ENCODE assay signal across 8 mouse cellular contexts in genomic region chr19:30030636-30031467, GRCm38 (mm10). TPM values are rescaled to one million over a fixed set of nuclear protein-coding genes. Genes with fewer than 3 reads are reported as not detected.
DNase-seq lines count a peak whose midpoint lies in the region; ATAC-seq and TF ChIP-seq lines count a peak whose summit lies in the region.

No protein-coding gene starts in this region.

- peak overlapping the region; percentile 72 for H3K4me2 ChIP-seq in heart, postnatal 0 days (ENCODE audit: low read depth, low read length)
- peak overlapping the region; percentile 81 for H3K4me2 ChIP-seq in limb, embryonic 14.5 days (replicated peaks; ENCODE audit: low read depth, low read length, severe bottlenecking)

- no peak for TF ChIP-seq RAD21 in MEL (IDR thresholded peaks at IDR 0.05; ENCODE audit: low read depth, low read length)

- peak; percentile 28 for ATAC-seq in heart, postnatal 0 days (ENCODE audit: insufficient read depth, low read depth)
- peak; percentile 23; the same call in 1 of the 2 replicates for ATAC-seq in limb, embryonic 14.5 days (ENCODE audit: low FRiP score, low read depth)
- peak; percentile 17; the same call in 1 of the 2 replicates for ATAC-seq in monocyte, adult 5-6 weeks (replicated peaks; ENCODE audit: insufficient number of reproducible peaks, low FRiP score, low TSS enrichment, poor library complexity, severe bottlenecking)

- H3K4me3 ChIP-seq in kidney, adult 2 months (ENCODE audit: insufficient read depth, low read depth, low read length) = peak overlapping the region; percentile 80
- peak overlapping the region; percentile 80 to 96 for H3K4me3 ChIP-seq in MEL (ENCODE audit: control insufficient read depth in 1 of 2, insufficient read depth in 1 of 2, low read depth in 2 of 2, low read length in 2 of 2)
- H3K4me3 ChIP-seq in heart, postnatal 0 days (ENCODE audit: low read depth, low read length) = peak overlapping the region; percentile 92
- H3K4me3 ChIP-seq in limb, embryonic 14.5 days (replicated peaks; ENCODE audit: low read length) = peak overlapping the region; percentile 100

- H3K9ac ChIP-seq in MEL (ENCODE audit: control insufficient read depth, low read depth, low read length, poor library complexity, severe bottlenecking) = peak overlapping the region; percentile 93
- H3K9ac ChIP-seq in heart, postnatal 0 days (replicated peaks; ENCODE audit: low read depth, low read length) = peak overlapping the region; percentile 98
- peak overlapping the region; percentile 99 for H3K9ac ChIP-seq in limb, embryonic 14.5 days (ENCODE audit: low read depth, low read length, severe bottlenecking)

- no peak for TF ChIP-seq POLR2A in kidney, adult 2 months (IDR thresholded peaks at IDR 0.05; ENCODE audit: low read depth, low read length)
- peak in 1 of 2 experiments; percentile 6; a peak in 2 of 4 replicates for TF ChIP-seq POLR2A in MEL (IDR thresholded peaks at IDR 0.05; ENCODE audit: control insufficient read depth in 1 of 2, insufficient read depth in 1 of 2, low read depth in 1 of 2, low read length in 2 of 2, poor library complexity in 1 of 2)
- TF ChIP-seq POLR2A in limb, embryonic 14.5 days (IDR thresholded peaks at IDR 0.05; ENCODE audit: borderline replicate concordance, extremely low read depth, insufficient read depth, insufficient read length) = no peak

- DNase-seq in kidney, adult 2 months = no peak
- DNase-seq in kidney, adult 11 months = no peak
- DNase-seq in MEL (ENCODE audit: low read depth, low spot score) = peak; percentile 84
- peak; percentile 22 to 27 for DNase-seq in cerebellum, postnatal 4 days (ENCODE audit: low spot score in 2 of 2)
- DNase-seq in heart, postnatal 0 days (ENCODE audit: low spot score) = peak; percentile 14
- DNase-seq in limb, embryonic 14.5 days (ENCODE audit: low spot score) = peak; percentile 7
- no peak for DNase-seq in ovary, adult 18-20 months (ENCODE audit: low spot score)

- no peaks in the 10 kb centered on the region for H3K9me3 ChIP-seq in MEL (replicated peaks; ENCODE audit: insufficient read depth, low read length)
- H3K9me3 ChIP-seq in heart, postnatal 0 days (replicated peaks; ENCODE audit: control insufficient read depth, low read length) = no peaks in the 10 kb centered on the region
- H3K9me3 ChIP-seq in limb, embryonic 14.5 days (ENCODE audit: control insufficient read depth, low read length) = no peaks in the 10 kb centered on the region

- H3K36me3 ChIP-seq in kidney, adult 2 months (ENCODE audit: control insufficient read depth, insufficient read depth, low read length) = no peaks in the 10 kb centered on the region
- peaks cover 2 to 29% of the 10 kb centered on the region in 2 experiments; a peak in 2 of 4 replicates for H3K36me3 ChIP-seq in MEL (ENCODE audit: control insufficient read depth in 1 of 2, insufficient read depth in 2 of 2, low read length in 2 of 2)
- no peaks in the 10 kb centered on the region for H3K36me3 ChIP-seq in heart, postnatal 0 days (replicated peaks; ENCODE audit: control insufficient read depth, insufficient read depth, low read length)
- peaks cover 4% of the 10 kb centered on the region; the same call in 1 of the 2 replicates for H3K36me3 ChIP-seq in limb, embryonic 14.5 days (ENCODE audit: control insufficient read depth, insufficient read depth, low read length)

- WGBS in kidney, adult 2 months = under 1% methylated on average over 91 of the region's 92 CpGs
- under 1% methylated on average over 60 of the region's 92 CpGs for WGBS in heart, postnatal 0 days
- under 1% methylated on average over 53 of the region's 92 CpGs for WGBS in limb, embryonic 14.5 days

- H3K27me3 ChIP-seq in kidney, adult 2 months (replicated peaks; ENCODE audit: control insufficient read depth, insufficient read depth, low read length) = no peaks in the 10 kb centered on the region
- H3K27me3 ChIP-seq in MEL (ENCODE audit: control insufficient read depth in 1 of 2, insufficient read depth in 2 of 2, low read length in 2 of 2) = no peaks in the 10 kb centered on the region
- no peaks in the 10 kb centered on the region for H3K27me3 ChIP-seq in heart, postnatal 0 days (ENCODE audit: control insufficient read depth, insufficient read depth, low read length)
- H3K27me3 ChIP-seq in limb, embryonic 14.5 days (ENCODE audit: control insufficient read depth, insufficient read depth, low read length) = no peaks in the 10 kb centered on the region

- no peak for TF ChIP-seq CTCF in kidney, adult 2 months (conservative IDR thresholded peaks at IDR 0.05; ENCODE audit: insufficient read depth, insufficient read length, low read depth, low read length)
- TF ChIP-seq CTCF in MEL (IDR thresholded peaks at IDR 0.05 in 2 of 3, conservative IDR thresholded peaks at IDR 0.05 in 1 of 3; ENCODE audit: control insufficient read depth in 1 of 3, insufficient read depth in 1 of 3, low read depth in 2 of 3, low read length in 3 of 3, poor library complexity in 1 of 3, severe bottlenecking in 1 of 3) = no peak
- TF ChIP-seq CTCF in heart, postnatal 0 days (IDR thresholded peaks at IDR 0.05; ENCODE audit: low read depth) = no peak

- H3K79me2 ChIP-seq in MEL (ENCODE audit: control insufficient read depth, insufficient read depth, low read length, poor library complexity) = peaks cover 44% of the 10 kb centered on the region

- 0 out of 4 replicates have a peak, but pooled peaks of 1 of the 2 experiments have one; percentile 7 for TF ChIP-seq EP300 in MEL (IDR thresholded peaks at IDR 0.05; ENCODE audit: low read depth in 1 of 2, low read length in 2 of 2)
- TF ChIP-seq EP300 in heart, postnatal 0 days (IDR thresholded peaks at IDR 0.05; ENCODE audit: low read depth) = no peak

- peak overlapping the region; percentile 57 for H3K27ac ChIP-seq in kidney, adult 2 months (ENCODE audit: insufficient read depth, low read depth, low read length)
- peak overlapping the region; percentile 48 for H3K27ac ChIP-seq in MEL (ENCODE audit: control insufficient read depth, low read depth, low read length)
- H3K27ac ChIP-seq in heart, postnatal 0 days (ENCODE audit: low read depth) = peak overlapping the region; percentile 94
- peak overlapping the region; percentile 96 for H3K27ac ChIP-seq in limb, embryonic 14.5 days (replicated peaks; ENCODE audit: low read depth, low read length)

- peaks cover 12% of the 10 kb centered on the region for H3K4me1 ChIP-seq in kidney, adult 2 months (ENCODE audit: control insufficient read depth, insufficient read depth, low read length)
- peaks cover 14 to 19% of the 10 kb centered on the region in 2 experiments for H3K4me1 ChIP-seq in MEL (ENCODE audit: control insufficient read depth in 1 of 2, insufficient read depth in 2 of 2, low read length in 2 of 2)
- peaks cover 16% of the 10 kb centered on the region for H3K4me1 ChIP-seq in heart, postnatal 0 days (ENCODE audit: control insufficient read depth, insufficient read depth)
- H3K4me1 ChIP-seq in limb, embryonic 14.5 days (ENCODE audit: control insufficient read depth, insufficient read depth, low read length) = peaks cover 21% of the 10 kb centered on the region

TF ChIP-seq in MEL, 35 proteins besides CTCF, POLR2A, EP300 and RAD21 (continues in another document):
- TF ChIP-seq RCOR1 (IDR thresholded peaks at IDR 0.05; ENCODE audit: low read depth, low read length) (peak; percentile 35; the same call in 1 of the 2 replicates), MAFK (IDR thresholded peaks at IDR 0.05; ENCODE audit: borderline replicate concordance, low read depth, low read length) (no peak), GABPA (IDR thresholded peaks at IDR 0.05; ENCODE audit: low read depth, low read length) (no peak), NELFE (IDR thresholded peaks at IDR 0.05; ENCODE audit: low read depth, low read length) (0 out of 2 replicates have a peak, but pooled peaks have one; percentile 44), MYB (IDR thresholded peaks at IDR 0.05; ENCODE audit: low read depth, low read length) (0 out of 2 replicates have a peak, but pooled peaks have one; percentile 51), GATA1 (IDR thresholded peaks at IDR 0.05; ENCODE audit: low read depth, low read length) (0 out of 2 replicates have a peak, but pooled peaks have one; percentile 16), ZMIZ1 (IDR thresholded peaks at IDR 0.05; ENCODE audit: low read depth, low read length) (peak; percentile 11; the same call in 1 of the 2 replicates), MXI1 (IDR thresholded peaks at IDR 0.05; ENCODE audit: low read depth, low read length) (0 out of 2 replicates have a peak, but pooled peaks have one; percentile 42), TCF12 (IDR thresholded peaks at IDR 0.05; ENCODE audit: low read depth, low read length) (peak; percentile 45; the same call in 1 of the 2 replicates), SMC3 (IDR thresholded peaks at IDR 0.05; ENCODE audit: low read depth, low read length) (peak; percentile 13; the same call in 1 of the 2 replicates), CHD1 (IDR thresholded peaks at IDR 0.05; ENCODE audit: low read depth, low read length) (0 out of 2 replicates have a peak, but pooled peaks have one; percentile 91), BHLHE40 (IDR thresholded peaks at IDR 0.05; ENCODE audit: borderline replicate concordance, low read depth, low read length) (peak; percentile 25; the same call in 1 of the 2 replicates), JUND (IDR thresholded peaks at IDR 0.05; ENCODE audit: low read depth, low read length) (no peak), CHD2 (IDR thresholded peaks at IDR 0.05; ENCODE audit: low read length) (no peak)

RNA-seq across cellular contexts. Expression of gene Uhrf2, which starts 0.5 kb away (rescaled TPM):
- 25.4 and 26.5 TPM in 2 replicates for polyA plus RNA-seq in kidney, adult 2 months (2012; rRNA removed)
- total RNA-seq in MEL (2012; rRNA removed) = 18.0 and 19.8 TPM in 2 replicates
- 10 to 100 TPM in 1 of 2 experiments, not detected in 1; 19.0 TPM for polyA plus RNA-seq in MEL (2012; ENCODE audit: insufficient read depth in 1 of 2, insufficient read length in 2 of 2, low read depth in 1 of 2, low replicate concordance in 2 of 2, missing spikeins in 1 of 2)
- total RNA-seq in heart, postnatal 0 days (2014; rRNA removed; ENCODE audit: low replicate concordance) = 35.4 and 68.6 TPM in 2 replicates
- 19.6 and 24.5 TPM in 2 replicates for polyA plus RNA-seq in heart, postnatal 0 days (2015; fragmentation: Nextera tagmentation; extraction: Ambion mirVana)
- 129 and 158 TPM in 2 replicates for polyA plus RNA-seq in limb, embryonic 14.5 days (2012; rRNA removed)
- 65.2 and 74.8 TPM in 2 replicates for polyA plus RNA-seq in limb, embryonic 14.5 days (2014; fragmentation: Nextera tagmentation; extraction: Ambion mirVana)
- 68.4 to 101 TPM (median 95.4 TPM) in 3 replicates for total RNA-seq in monocyte, adult 5-6 weeks (2017)

RNA-seq across cellular contexts. Expression of gene Trpd52l3, which starts 27.3 kb away (rescaled TPM):
- polyA plus RNA-seq in kidney, adult 2 months (2012; rRNA removed) = 0.04 TPM in 1 of 2 replicates, not detected in the other
- total RNA-seq in MEL (2012; rRNA removed) = not detected in 2 replicates
- not detected for polyA plus RNA-seq in MEL (2012; ENCODE audit: insufficient read depth in 1 of 2, insufficient read length in 2 of 2, low read depth in 1 of 2, low replicate concordance in 2 of 2, missing spikeins in 1 of 2)
- not detected in 2 replicates for total RNA-seq in heart, postnatal 0 days (2014; rRNA removed; ENCODE audit: low replicate concordance)
- not detected in 2 replicates for polyA plus RNA-seq in heart, postnatal 0 days (2015; fragmentation: Nextera tagmentation; extraction: Ambion mirVana)
- not detected in 2 replicates for polyA plus RNA-seq in limb, embryonic 14.5 days (2012; rRNA removed)
- not detected in 2 replicates for polyA plus RNA-seq in limb, embryonic 14.5 days (2014; fragmentation: Nextera tagmentation; extraction: Ambion mirVana)
- total RNA-seq in monocyte, adult 5-6 weeks (2017) = not detected in 3 replicates

Comparison
In these comparisons a context has a peak if more than half of its experiments do, and no peak if none do; other contexts are left out.
1. DNase-seq: peak in MEL (single experiment), cerebellum, postnatal 4 days (2 of 2), heart, postnatal 0 days (single experiment) and limb, embryonic 14.5 days (single experiment); none in kidney, adult 2 months (single experiment), kidney, adult 11 months (single experiment) and ovary, adult 18-20 months (single experiment).
2. Peak in every context shown above with its lines, with median percentiles within 50 percentile points of each other: H3K27ac ChIP-seq, H3K4me3 ChIP-seq, H3K9ac ChIP-seq and ATAC-seq.